Mouse (Mus musculus): ENCODE results near the gene Tbl2.

The Tbl2 gene

DNA sequence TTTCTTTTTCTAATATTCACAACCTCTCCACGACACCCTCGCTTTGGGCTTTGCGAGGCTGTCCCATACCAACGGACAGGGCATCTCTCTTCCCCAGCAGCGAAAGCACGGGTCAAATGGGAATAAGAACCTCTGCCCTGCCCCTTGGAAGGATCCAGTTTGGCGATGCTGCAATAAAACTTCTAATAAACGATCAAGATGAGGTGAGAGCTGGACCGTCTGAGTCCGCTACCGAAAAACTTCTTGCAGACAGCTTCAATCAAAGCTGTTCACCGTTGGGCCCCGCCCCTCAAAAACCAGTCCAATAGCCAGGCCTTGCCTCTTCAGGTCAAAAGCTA lies 773 bp upstream of the Tbl2 start:
- no peak for DNase-seq (ENCODE audit: low read depth, low spot score)

DNA sequence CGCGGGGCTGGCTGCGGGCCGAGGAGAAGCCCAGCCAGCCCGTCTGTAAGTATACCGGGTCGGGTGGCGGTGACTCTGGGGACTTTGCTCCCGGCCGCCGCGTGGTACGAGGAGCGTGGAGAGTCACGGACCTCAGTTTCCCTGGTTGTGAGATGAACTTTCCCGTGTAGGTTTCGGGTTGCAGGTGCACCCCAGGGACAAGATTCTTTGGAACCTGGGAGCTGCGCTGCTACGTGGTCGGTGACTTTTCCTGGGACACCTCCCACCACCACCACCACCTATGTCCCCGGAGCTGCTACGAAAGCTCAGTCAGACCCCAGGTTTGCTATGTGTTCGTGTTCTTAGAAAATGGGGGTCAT lies 342 bp downstream of the Tbl2 start:
- no peak for DNase-seq (ENCODE audit: low read depth, low spot score)

DNA sequence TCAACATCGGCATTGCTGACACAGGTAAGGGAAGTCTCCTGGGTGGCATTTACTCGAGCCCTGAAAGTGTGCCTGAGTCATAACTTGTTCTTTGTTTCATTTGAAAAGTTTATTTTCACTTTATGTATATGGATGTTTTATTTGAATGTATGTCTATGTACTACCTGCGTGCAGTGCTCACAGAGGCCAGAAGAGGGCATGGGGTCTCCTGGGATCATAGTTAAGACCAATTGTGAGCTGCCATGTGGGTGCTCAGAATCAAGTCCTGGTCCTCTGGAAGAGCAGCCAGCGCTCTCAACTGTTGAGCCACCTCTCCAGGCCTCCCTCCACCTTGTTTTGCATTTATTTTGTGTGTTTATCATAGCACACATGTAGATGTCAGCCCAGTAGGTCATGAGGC lies 7.0 kb downstream of the Tbl2 start:
- DNase-seq (ENCODE audit: low read depth, low spot score): peak; percentile 62

DNA sequence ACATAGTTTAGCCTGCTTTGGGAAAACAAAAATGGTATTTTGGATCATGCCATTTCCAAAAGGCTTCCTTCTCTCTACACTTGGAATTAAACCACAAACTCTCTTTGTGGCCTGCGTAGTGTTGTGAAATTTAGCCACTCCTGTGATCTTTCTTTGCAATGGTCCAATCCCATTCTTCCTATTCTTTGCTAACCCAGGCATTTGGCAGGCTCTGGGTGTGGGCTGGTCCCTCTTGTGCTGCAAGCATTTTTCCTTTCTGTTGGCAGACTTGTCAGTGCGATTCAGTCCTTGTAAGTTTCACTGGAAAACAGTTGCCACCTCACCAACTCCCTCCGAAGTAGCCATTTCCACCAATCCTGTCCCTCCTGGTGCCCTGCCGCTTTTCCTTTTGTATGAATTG lies 11.8 kb downstream of the Tbl2 start:
- DNase-seq (ENCODE audit: low read depth, low spot score): no peak

DNA sequence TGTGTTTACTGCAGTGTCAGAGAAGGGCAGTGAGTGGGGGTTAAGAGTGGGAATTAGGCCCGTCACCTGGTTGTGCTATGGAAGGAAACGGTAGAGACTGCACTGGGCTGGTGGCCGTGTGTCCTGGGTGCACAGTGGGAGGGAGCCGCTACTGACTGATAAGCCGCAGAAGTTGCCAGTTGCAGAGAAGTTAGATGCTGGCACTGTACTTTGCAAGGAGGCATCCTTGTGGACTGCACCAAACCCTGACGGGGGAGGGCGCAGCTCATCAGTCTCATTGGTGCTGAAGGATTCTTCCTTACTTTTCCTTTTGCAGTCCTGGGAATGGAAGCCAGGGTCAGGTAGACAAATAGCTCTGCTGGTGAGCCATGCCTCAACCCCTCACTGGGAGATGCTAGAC lies 12.2 kb downstream of the Tbl2 start:
- DNase-seq (ENCODE audit: low read depth, low spot score): no peak

DNA sequence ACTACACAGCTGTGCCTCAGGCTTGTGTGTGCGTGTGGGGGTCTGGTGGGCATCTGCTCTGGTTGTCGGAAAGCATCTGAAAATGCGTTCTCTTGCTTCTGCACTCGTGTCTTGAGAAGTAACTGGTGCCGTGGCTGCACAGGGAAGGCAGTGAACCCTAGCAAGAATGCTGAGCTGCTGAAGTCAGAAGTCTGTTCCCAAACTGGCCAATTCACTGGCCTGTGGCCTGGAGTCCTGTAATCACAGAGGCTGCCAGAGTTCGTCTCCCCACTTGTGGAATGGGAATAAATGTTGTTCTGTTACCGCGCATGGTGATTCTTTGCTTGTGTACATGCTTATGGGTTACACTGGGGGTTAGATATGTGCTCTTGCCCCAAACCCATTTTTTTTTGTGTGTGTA lies 12.9 kb downstream of the Tbl2 start:
- no peak for DNase-seq (ENCODE audit: low read depth, low spot score)

DNA sequence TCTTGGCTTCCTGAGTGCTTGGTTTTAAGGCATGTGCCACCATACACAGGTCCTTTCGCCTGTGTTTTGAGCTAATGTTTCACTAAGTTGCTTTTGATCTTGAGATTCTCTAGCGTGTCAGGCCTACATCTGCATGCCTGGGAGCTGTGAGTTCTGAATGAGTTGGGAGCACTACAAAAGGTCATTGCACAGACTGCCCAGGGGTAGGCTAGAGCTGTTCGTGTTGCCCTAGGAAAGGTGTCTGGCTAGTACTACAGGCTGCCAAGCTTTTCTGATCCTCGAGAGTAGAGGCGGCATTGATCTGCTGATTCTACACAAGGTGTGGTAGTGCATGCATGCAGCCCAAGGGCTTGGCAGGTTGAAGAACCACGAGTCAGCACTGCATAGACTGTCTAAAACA lies 13.4 kb downstream of the Tbl2 start:
- no peak for DNase-seq (ENCODE audit: low read depth, low spot score)

DNA sequence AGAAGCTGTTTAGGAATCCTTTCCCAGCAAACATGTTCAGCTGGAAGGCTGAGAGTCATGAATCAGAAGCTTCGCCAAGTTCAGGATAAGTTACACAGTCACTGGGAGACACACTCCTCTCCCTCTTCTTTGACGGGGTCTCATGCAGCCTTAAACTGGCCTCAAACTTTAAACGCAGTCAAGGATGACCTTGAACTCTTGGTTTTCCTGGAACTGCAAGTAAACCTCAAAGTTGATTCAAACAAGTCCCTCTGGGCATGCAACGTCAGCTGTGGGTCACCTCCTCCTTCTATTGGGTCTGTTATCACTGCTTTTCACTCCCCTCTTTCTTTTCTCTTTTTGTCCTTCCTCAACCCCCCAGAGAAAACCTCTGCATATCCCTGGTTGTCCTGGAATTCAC lies 17.5 kb downstream of the Tbl2 start:
- DNase-seq (ENCODE audit: low read depth, low spot score): no peak

DNA sequence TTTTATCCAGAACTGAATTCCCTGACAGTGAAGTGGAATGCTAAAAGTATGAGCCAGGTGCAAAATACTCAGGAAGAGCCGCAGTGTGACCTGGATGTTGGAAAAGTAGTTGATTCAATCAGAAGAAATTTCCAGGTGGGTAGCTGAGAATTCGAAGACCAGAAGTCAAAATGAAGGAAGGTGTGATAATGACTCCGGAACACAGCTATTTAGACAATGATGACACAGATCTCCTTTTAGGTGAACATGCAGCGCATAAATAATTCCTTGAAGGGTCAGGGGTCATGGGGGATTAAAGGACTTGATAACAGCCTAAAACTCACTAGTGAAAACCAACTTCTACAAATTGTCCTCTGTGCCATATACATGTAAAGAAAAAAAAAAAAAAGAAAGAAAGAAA lies 18.0 kb downstream of the Tbl2 start:
- no peak for DNase-seq (ENCODE audit: low read depth, low spot score)

DNA sequence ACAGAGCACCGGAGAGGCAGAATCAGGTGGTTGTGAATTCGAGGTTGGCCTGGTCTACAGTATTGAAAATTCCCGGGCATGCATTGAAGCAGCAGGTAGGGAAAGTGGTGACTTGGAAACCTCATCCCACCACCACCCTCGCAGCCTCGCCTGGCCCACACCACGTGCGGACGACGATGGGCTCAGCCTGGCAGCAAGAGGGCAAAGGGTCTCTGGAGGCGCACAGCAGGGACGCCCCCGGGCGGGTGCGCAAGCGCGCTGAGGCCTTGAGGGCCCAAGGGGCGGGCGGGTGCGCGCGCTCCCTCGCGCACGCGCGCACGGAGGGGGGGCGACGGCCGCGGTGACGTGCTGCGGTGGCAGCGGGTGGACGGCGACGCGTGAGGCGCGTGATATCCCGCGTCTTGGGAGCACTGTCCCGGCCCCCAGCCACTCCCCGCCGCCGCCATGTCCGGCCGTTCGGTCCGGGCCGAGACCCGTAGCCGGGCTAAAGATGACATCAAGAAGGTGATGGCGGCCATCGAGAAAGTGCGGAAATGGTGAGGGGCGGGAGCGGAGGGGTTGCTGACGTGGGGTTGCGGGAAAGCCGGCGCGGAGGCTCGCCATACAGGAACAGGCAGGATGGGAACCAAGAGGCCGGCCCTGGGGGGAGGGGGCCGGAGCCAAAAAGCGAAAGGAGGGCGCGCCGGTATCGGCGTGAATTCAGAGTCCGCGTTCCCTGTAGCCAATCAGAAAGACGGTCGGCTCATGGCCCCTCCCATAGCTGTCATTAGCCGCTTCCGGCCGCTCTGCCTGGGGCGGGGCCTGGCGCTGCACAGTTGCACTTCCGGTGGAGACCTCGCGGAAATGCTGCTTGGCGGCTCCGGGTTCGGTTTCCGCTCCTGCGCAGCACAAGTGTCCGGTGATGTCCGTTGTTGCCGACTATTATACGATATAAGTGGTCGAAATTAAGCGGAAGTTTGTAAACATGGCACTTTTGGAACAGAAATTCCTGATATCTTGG lies 18.9 kb downstream of the Tbl2 start, which contains the start of gene Bcl7b:
Gene Bcl7b, plus strand, starts transcription at position 221 of the 1,000 bp plus-strand sequence.
- DNase-seq (ENCODE audit: low read depth, low spot score): peak; percentile 99

DNA sequence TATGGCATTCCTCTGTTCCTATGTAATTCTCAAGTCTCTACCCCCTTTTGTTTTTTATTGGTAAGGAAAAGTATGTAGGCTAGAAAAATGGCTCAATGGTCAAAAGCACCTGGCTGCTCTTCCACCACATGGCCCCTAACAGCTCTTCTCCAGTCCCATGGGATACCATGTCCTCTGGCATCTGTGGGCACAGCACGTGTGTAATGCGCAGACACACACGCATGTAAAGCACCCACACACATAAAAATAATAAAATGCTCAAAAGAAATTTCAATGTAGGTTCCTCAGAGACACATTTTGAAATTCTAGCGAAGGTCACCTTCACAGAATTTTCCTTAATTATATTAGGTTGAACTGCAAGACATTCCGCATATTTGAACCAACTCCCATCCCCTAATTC lies 20.0 kb downstream of the Tbl2 start:
- DNase-seq (ENCODE audit: low read depth, low spot score): no peak

DNA sequence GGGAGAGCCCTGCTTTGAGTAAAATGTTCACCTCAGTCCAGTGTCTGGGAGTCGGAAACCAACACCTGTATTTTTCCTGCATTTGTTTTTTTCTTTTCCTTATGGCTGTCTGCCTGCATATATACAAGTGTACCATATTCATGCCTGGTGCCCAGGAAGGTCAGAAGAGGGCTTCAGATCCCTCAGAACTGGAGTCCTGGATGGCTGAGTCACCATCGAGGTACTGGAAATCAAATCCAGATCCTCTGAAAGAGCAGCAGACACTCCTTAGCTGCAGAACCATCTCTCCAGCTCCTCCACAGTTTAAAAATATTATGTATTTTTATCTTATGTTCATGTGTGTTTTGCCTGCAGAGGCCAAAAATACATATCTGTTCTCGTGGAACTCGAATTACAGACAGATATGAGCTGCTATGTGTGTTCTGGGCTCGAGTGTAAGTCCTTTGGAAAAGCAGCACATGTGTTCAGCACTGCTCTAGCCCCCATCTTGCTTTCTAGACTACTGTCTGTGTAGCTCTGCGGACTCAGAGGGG lies 22.3 kb downstream of the Tbl2 start:
- DNase-seq (ENCODE audit: low read depth, low spot score): no peak

DNA sequence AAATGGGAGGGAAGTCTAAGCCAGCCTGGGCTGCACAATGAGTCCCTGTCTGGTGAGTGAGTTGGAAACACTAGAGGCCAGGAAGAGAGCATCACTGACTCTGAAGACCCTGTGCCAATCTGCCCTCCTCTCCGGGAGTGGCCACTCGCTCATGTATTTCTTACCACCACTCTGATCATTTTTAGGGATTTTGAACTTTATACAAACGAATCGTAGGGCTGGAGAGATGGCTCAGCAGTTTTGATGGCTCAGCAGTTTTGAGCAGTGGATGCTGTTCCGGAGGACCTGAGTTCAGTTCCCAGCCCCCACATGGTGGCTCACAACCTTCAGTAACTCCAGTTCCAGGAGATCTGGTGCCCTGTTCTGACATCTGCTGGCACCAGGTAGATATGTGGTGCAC lies 23.5 kb downstream of the Tbl2 start:
- no peak for DNase-seq (ENCODE audit: low read depth, low spot score)

DNA sequence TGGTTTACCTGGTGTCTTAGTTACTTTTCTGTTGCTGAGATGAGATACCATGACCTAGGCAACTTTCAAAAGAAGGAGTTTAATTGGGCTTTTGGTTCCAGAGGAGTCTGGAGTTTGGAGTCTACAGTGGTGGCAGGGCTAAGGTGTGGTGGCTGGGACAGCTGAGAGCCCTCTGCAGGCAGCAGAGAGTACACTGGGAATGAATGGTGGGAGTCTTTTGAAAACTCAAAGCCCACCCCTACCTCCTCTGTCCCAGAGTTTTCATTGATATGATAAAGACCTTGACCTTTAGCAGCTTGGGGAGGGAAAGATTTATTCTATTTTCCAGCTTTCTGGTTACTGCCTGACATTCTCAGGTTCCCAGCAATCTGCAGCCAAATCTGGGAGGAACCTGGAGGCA lies 25.6 kb downstream of the Tbl2 start:
- peak; percentile 43 for DNase-seq (ENCODE audit: low read depth, low spot score)

DNA sequence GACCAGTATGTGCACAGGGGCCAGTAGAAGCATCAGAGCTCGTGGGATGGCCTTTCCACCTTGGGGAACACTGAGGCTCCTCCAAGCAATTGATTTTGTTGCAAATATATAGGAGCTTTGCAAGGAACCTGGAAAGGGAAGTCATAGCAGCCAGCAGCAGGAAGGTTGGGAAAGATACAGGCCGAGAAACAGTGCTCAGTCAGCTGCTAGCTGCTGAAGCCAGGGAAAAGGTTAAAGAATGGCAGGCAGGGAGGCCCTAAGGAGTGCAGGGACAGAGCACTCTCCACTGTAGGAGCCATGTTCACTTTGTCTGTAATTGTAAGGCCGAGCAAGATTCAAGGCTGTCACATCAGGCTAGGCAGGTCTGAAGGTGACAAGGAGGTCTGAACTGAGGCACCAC lies 29.1 kb downstream of the Tbl2 start:
- DNase-seq (ENCODE audit: low read depth, low spot score): no peak

DNA sequence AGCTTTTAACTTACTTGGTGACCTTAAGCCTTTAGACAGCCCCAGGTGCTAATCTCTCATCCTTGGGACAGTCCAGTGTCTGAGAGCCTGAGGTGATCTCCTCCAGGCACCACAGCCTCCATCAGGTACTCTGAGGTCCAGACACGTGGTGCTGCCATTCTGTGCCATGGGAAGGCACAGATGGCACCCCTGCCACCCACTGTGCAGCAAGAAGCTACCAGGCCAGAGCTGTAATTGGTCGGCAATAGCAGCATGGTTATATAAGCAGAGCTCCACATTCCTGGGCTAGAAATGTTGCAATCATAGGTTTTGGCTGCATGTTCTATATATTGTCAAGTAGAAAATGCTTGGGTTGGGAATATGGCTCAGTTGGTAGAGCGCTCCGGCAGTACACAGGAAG lies 29.5 kb downstream of the Tbl2 start:
- no peak for DNase-seq (ENCODE audit: low read depth, low spot score)

DNA sequence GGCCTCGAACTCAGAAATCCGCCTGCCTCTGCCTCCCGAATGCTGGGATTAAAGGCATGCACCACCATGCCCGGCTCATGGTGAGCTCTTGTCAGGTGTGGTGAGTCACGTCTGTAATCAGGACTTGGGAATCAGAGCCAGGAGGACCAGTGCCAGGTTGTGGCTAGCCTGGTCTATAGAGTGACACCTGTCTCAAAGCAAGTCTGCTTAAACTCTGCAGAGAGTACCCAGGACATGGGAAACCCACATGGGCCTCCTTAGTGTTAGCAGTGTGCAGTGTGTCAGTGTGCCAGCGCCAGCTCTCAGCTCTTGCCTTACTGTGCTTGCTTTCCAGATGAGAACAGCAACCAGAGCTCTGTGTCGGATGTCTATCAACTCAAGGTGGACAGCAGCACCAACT lies 30.2 kb downstream of the Tbl2 start:
- no peak for DNase-seq (ENCODE audit: low read depth, low spot score)

DNA sequence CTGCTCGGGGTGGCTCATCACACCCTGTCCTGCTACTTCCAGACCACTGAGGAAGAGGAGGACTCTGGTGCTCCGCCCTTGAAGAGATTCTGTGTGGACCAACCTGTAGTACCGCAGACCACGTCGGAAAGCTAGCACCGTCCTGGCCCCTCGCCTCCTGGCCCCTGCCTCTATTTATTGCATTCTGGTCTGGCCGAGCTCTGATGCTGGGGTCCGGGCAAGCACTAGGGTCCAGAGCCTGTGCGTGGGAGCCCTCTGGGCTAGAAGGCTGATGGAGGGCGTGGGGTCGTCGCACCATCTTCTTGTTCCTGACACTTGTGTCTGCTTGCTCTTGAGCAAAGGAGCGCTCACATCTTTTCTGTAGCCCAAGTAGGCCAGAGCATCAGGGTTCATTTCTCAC lies 31.3 kb downstream of the Tbl2 start:
- no peak for DNase-seq (ENCODE audit: low read depth, low spot score)

DNA sequence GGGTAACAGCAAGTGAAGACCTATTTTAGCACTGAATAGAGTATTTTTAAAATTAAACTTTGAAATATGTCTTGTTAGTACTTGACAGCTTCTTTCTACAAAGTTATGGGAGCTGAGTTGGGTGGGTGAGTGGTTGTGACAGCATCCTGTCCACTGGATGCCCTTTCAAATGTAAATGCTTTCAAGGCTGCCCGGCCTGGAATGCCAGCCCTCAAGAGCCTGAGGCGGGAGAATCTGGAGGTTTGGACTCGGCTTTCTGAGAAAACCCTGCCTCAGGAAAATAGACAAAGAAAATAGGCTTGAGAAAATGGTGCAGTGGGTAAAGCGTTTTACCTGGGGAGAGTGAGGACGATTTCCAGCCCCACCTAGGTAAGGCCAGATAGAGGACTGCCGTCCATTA lies 32.3 kb downstream of the Tbl2 start:
- peak; percentile 53 for DNase-seq (ENCODE audit: low read depth, low spot score)

DNA sequence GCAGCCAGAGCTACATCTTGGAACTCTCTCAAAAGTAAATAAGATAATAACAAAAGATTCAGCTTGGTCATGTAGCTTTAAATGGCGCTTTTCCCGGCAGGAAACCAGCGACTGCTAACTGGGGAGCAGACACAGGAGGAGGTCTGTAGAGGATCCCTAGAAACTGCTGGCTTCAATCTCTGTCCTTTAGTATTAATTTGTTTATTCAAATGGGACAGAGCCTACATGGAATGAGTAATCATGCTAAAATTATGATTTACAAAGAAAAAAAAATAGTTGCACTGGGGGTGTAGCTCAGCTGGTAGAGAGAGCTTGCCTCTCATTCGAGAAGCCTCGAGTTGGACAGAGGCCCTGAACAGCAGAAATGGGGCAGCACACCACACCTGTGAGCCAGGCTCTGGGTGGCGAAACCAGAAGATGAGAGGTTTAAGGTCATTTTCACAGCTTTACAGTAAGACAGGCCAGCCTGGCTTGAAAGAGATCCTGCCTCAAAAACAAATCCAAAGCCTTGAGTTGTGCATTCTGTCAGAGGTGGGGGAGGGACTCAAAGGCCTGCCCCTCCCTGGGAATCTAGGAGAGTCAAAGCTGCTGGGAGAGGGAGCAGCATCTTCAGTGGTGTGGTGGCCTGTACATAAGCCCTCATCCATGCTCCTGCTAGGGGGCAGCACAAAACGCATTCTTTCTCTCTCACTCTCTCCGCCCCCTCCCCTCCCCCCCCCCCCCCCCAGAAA lies 33.8 kb downstream of the Tbl2 start:
- DNase-seq (ENCODE audit: low read depth, low spot score): peak; percentile 76

DNA sequence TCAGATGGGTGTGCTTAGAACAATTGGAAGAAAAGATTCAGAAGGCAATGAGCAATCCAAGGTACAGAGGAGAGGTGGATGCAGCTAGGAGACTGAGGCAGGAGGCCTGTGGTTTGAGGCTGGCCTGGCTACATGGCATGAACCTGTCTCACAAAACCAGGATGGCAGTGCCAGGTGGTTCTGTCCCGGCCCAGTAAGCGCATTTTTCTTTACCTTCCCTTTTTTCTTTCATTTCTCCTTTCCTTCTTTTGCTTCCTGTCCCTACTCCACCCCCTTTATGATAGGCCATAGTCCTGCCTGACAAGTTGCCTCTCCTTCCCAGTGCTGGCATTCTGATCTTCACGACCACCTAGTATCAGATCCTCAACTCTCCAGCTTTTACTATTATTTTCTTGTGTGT lies 35.6 kb downstream of the Tbl2 start:
- DNase-seq (ENCODE audit: low read depth, low spot score): no peak

DNA sequence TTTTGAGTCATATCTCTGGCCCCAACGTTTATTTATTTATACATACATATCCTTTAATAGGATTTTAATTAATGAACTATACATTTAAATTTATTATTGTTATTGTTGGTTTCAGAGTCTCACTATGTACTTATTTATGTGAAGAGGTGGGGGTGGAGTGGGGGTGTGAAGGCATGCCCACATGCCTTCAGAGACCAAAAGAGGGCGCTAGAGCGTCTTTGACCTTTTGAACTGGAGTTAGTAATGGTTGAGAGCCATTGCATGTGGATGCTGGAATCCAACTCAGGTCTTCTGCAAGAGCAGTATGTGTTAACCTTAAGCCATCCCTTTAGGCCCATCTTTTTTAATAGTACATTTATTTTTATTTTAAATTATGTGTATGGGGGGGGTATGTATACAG lies 36.1 kb downstream of the Tbl2 start:
- DNase-seq (ENCODE audit: low read depth, low spot score): peak; percentile 86

DNA sequence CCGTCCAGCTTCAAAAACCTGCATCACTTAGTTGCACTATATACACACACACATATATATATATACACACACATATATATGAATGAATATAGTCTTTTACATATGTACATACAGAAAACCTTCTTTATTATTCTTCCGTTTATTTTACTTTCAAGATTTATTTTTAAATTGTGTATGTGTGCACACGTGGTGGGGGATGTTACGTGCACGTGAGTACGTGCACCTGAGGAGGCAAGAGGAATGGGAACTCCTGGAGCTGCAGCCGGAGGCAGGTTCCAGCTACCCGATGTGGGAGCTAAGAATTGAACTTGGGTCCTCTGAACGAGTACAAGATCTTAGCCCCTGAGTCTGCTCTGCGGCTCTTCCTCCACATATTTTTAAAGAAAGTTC lies 36.8 kb downstream of the Tbl2 start:
- no peak for DNase-seq (ENCODE audit: low read depth, low spot score)

Measured in ZHBTc4 (cell line).